Mouse (Mus musculus) activated CD4-positive, CD25-positive, alpha-beta regulatory T cell, adult 4 months (primary cell): ENCODE measurements around the gene Unc5c. TPM values are rescaled to one million over a fixed set of nuclear protein-coding genes. Genes with fewer than 3 reads are reported as not detected.

Experiments
- ATAC-seq: one replicate; pipeline ENCODE4 v1.8.0; 2017
- polyA plus RNA-seq, 2 experiments: library from polyadenylated mRNA; unstranded; fragments of 100-300 nt; shearing (Covaris generic); gene quantifications; one replicate each; pipeline ENCODE4 v1.2.1; 2017

Unc5c gene
- polyA plus RNA-seq, 2 experiments from 2014 or later = not detected

DNA sequence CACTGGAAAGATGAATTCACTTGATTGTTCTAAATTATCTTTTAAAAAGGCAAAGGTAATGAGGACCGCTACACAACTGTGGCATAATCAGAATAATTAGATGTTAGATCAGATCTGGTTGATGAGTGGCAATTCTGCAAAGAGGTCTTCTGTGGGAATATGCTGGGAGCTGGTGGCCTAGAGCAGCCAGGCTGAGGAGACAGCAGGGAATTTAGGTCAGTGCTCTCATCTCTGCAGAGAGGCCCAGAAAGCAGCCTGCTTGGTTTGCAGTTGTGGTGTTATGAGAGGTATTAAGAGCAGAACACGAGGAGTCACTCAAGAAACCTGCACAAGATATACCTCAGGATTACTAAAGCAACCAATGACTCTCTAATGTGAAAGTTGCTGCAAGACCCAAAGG is 133.9 kb downstream of the Unc5c start:
- ATAC-seq = no peak

DNA sequence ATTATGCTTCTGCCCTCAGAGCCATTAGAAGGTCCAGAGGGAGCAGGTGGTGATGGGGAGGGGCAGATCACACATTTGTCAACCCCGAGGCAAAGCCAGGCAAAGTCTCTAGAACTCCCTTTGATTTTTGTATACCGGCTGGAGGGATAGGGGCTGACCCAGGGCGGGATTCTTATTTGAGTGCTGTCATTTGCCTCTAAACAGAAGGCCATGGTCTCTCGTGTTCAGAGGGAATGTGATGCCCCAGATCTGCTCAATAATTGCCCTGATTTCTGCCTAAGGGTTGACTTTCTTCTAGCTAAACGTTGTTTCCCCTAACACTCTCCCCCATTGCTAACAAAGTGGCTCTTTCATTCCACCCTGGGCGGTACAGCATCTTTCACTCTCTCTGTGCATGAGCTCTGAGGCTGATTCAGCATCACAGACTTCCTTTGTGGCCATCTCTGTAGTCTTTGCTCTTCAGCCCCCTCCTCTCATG is 136.1 kb downstream of the Unc5c start:
- ATAC-seq = no peak

DNA sequence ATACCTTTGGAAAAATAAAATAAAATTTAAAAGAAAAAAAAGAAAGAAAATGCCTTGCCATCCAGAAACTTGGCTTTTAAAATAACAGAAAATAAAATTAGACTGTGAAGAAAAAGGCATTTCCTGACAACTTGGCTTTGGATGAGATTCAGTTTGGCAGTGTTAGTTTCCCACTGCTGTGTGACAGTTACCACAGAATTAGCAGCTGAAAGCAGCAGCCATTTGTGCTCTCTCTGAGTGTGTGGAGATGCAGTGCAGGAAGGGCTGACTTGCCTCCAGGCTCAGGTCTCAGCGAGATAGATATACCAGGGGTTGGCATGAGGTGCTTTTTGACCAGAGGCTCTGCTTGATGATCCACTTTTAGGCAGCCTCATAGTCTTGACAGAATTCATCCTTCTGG is 151.7 kb downstream of the Unc5c start:
- no peak for ATAC-seq

DNA sequence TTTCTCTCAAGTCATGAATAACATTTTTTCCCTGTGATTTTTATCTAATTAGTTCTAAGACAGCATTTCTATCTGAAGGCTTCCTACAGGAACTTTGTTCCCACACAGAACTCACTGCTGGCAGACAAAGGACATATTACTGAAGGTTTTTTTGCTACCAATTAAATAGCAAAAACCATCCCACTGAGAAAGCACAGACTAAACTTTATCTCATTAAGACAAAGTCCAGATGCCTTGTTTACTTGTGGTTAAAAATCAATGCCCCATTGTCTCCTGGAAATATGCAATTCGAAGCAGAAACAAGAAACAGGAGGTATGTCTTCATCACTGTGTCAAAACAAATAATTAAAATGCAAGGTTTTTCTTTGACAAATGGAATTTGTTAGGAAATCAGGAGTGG is 153.7 kb downstream of the Unc5c start:
- no peak for ATAC-seq

DNA sequence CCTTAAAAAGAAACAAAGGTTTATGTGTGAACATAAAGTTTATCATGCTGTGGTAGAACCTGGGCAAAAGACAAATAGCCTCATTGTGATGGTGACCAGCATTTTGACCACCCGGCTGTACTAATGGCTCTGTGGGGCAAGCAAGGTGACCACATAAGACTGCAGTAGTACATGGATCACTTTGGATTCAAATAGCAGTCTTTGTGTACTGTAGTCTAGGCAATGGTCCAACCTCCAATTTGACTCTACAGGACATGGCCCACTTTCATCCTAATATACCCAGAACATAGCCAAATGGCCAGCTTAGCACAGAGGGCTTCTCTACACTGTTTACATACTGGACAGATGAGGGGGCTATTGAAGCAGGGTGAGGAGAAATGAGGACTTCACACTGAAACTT is 156.5 kb downstream of the Unc5c start:
- no peak for ATAC-seq

DNA sequence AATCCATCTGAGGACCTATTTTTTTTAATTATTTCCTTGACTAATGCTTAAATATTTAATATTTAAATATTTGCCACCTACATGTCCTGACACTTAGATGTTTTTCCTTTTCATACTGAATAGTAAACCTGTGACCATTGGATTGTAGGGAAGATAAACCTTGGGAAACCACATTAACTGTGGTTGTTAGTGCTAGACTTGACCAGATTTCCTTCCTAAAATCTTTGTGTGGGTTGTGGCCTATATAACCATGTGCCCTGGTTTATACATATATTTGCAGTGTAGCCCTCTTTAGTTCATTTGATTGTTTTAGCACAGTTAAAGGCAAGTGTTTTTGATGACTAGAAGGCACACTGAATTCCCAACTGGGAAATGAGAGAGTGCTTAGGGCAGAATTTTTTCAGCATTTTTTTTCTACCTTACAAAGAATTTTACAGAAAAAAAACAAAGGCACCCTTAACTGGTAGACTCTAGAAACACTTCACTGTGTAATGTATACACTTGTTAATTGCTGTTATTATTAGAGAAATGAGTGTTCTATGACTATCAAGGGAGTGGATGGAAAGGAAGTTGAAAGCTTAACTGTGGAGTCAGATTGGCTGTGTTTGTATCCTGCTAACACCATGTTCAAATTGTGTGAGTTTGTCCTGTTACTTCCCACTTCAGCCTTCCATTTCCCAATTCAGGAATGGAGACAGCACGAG is 162.1 kb downstream of the Unc5c start:
- ATAC-seq = no peak

DNA sequence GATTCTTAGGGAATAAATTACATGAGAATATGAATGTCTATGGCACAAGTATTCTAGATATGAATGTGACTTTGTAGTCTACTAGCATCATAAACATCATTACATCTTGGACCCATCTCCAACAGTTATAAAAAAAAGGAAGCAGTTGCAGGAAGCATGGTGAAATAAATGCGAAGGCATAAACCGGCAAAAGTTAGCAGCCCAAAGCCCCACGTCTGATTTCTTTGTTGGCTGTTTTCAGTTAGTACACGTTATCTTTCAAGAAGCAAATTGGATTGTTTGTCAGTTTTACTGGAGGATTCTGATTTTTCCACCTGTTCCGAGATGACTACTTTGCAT is 162.6 kb downstream of the Unc5c start:
- no peak for ATAC-seq

DNA sequence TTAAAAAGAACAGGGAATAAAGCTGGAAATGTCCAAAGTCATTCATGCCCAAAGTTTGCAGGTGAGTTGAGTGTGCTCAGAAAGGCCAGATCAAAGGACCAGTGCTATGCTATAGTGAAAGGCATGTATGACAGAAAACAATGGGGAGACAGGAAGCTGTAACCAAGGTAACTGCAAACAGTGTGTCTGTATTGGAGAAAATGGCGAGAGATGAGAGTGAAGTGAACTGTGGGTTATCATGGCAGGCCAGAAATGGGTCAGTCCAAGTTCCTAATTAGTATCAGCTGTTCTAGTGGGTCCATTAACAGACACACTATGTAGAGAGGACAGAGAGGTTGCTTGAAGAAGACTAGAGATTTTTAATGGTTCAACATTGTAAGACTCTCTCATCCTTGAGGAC is 164.4 kb downstream of the Unc5c start:
- no peak for ATAC-seq

DNA sequence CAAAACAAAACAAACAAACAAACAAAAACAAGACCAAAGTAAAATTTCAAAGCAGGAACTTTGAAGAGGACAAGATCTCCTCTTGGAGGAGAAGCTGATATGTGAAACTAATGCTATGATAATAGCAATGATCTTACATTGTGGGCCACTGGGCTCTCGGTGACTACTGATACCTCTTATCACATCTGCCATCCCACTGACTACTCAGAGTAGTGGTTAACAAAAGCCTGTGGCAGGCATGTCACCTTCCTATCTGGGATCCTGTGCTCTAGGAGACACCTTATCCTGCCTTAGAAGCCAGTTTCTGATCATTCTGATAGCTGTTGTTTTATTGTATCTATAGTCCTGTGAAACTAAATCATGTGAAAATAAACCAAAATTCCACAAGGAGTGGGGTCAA is 172.9 kb downstream of the Unc5c start:
- no peak for ATAC-seq

DNA sequence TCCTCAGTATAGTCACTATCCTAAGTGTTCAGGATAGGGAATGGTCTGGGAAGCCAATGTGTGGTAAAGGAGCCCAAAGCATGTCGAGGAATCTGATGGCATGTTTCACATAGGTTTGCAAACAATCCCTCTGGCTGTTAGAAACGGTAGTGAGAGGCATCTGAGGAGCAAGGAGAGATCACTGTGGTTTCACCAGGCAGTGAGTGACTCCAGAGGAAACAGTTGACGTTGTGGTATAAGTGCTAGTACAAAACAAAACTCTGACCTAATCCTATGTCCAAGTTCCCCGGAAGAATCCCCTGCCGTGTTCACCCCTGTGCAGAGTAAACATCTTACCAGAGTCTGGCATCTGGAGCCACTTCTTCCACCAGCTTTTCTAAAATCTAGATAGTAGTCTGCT is 179.2 kb downstream of the Unc5c start:
- no peak for ATAC-seq

DNA sequence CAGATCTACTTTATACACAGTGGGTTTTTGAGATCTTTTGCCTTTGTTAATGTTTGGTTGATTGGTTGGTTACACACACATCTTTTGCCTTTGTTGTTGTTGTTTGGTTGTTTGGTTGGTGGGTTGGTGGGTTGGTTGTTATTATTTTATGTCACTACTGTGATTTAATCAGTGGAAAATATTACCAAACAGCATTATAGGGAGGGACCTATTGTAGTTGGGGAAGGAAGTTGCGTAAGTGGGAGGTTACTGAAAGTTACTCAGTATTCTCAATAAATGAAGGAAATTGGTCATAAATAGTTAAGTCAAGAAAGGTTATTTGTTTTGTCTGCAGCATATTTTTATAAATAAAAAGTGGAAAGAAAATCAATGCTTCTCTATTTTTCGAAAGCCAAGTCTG is 181.6 kb downstream of the Unc5c start:
- ATAC-seq = no peak

DNA sequence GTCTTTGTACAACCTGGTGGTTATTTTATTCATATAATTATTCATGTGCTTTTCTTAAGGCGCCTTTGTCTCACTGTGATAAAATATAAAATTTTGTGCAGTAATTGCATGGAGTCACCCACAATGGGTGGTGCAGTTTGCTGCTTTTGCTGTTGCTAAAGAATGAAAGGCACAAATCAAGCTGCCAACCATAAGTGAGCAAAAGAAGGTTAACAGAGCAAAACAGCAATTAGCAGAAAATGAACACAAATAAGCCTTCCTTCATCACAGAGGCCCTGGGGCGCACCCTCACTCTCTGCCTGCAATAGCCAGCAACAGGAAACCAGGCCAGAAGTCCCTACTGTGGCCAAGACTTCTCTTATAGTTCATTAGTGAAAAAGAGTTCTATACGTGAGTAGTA is 185.6 kb downstream of the Unc5c start:
- ATAC-seq = no peak

DNA sequence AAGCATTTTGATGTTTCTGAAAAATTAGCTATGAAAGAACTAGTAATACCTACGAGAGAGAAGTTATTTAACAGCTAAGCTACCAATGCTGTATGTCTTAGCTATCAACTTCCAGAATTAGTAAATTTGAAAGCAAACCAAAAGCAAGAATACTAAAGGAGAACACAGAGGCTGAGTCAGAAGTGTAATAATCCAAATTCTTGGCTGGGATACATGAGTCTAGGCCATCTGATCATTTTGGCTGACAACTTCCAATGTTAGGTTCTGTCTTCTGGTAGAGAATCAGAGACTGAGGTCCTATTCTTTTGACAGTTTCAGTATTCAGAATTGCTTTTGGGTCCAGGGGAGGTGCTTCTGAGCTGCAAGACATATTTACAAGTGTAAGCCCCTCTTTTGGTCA is 188.9 kb downstream of the Unc5c start:
- ATAC-seq = no peak

DNA sequence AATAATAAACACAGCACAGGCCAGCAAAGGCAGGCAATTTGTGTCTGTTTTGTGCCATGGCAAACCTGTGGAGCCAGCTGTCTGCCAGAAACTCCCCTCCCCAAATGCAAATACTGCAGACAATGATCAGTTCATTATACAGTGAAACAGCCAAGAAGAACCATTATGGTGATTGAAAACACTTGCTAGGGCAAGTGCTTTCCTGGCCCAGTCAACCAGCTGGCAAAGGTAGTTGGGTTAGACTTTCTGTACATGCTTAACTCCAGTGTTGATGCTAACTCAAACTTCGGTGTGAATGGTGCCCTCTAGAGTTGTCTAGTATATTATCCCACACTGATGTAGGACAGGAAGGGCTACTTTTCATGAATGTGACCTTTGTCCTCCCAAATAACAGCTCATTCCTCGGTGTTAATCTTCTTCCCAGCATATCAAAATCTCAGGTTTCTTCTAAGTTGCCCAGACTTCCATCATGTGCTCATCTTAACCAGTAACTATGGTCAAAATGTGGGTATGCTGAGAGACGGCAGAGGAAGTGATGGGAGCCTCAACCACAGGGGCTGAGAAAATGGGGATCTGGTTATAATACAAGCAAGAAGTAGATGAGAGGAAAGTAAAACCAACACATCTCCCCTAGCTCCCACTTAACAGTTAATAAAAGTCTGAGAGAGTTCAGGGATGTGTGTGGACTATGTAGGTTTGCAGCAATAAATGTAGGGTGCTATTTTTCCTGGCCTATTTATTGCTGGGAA is 194.2 kb downstream of the Unc5c start:
- no peak for ATAC-seq

DNA sequence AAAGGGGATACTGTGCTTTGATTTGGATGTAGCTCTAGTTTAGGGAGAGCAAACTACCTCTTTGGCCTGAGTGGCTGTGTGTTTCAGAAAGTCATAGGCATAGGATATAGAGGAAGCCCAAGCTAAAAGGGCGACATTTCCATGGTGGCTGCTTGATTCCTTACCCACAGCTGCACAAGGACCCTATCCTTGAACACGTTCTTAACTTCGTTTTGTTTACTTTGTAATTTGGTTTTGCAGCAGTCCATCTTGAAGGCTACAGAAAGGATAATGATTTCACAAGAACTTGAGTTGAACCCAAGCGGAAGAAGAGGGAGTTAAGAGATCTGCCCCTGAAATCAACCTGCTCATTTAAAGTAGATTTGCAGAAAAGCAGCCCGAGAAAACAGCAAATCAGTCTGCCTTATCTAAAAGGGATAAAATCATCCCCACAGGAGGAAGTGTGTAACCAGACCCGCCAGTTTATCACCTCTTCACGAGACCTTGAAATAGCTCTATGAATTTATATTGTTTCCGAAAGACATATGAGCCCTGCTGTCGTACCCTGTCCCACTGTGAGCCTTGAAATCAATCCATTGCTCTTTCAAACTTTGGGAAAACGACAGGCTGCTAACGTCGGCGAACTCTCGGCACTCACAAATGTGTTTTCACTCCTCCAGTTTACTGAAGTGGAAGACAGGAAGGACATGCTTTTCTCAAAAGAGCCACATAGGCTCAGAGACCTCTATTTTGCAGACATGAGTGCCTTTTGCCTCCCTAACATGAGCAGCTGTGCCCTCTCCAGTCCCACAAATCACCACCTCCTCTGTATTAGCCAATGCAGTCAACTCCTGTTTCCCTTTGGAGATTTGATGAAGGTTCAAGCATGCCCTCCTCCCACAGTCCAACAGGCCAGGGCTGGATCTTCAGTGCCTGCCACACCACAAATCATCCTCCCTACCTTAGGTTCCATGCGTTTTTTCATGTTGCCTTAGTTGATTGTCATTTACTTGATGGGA is 195.3 kb downstream of the Unc5c start:
- no peak for ATAC-seq

DNA sequence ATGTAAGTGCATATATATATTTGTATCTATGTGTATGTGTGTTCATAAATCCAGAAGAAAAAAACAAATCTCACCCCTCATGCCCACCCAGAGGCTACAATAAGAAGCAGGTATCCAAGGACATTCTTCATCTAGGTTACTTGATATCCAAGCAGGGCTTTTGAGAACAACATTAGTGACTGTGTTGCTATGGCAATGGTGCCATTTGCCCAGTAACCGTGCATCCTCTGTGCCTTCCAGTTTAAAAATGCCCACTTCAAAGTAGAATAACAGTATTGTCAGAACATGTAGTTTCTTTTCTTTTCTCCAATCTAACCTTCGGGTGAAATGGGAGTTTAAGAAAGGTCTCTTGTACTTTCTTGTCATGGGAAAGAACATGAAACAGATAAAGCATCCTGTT is 224.1 kb downstream of the Unc5c start:
- no peak for ATAC-seq

DNA sequence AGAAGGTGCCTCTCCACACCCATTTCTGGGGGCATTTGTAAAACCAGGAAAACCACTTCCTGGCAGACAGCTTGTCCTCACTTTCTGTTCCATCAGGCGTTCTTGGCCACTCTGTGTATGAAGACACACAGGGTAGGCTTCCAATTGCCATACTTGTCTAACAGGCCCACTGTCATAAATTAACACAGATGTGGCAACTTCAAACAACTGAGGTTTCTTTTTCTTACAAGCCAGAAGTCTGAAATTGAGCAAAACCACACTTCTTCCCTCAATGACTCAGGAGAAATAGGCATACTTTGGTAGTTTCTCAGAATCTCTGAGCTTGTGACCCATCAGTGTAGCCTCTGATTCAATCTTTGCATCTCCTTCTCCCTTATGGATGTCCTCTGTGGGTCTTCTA is 225.7 kb downstream of the Unc5c start:
- no peak for ATAC-seq

DNA sequence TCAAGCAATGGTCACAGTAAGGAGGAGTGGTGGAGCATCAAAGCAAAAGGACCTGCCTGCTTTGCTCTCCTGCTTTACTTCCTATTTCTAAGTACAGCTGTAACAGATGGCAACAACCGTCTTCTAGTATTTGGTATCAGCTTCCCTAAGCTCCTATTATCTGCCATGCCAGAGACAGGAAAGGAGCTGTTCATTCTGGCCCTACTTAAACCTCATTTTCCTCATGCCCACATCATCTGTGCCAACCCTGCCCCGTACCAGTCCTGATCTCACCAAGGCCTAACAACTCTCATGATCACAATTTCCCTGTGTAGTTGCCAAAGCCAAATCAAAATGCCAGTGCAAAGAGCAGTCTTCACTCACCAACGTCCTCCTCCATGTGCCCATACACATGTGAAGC is 226.4 kb downstream of the Unc5c start:
- ATAC-seq = no peak

DNA sequence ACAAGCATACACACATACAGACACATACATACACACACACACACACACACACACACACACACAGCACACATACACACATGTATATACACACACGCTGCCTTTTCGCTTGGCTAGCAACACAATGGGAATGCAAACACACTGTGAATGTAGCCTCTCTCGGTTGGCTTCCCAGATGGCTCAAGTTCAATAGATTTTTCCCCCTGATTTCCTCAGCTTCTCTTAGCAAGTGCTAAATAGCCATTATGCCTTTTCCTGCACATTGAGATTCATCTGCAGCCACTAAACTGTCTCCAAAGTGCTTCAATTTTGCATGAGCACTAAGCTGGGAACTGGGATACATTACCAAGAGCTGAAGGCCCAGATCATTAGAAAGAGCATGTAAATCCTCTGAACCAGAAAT is 226.8 kb downstream of the Unc5c start:
- ATAC-seq = no peak

DNA sequence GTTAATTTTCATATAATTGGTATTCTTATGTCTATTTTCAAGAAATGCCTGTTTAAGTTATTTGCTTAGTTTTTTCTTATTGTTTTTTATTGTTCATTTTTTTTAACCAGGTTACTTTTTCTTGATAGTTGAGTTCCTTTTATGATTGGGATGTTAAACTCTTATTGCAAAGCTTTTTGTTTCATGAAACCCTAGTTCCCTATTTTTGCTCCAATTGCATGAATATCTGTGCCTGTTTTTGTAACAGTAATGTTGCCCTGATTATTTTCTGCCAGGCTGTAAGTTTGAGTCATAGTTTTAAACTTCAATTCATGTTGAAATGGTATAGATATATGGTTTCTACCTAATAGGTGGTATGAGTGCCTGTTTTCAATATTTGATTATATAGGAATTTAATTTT is 234.2 kb downstream of the Unc5c start:
- no peak for ATAC-seq

DNA sequence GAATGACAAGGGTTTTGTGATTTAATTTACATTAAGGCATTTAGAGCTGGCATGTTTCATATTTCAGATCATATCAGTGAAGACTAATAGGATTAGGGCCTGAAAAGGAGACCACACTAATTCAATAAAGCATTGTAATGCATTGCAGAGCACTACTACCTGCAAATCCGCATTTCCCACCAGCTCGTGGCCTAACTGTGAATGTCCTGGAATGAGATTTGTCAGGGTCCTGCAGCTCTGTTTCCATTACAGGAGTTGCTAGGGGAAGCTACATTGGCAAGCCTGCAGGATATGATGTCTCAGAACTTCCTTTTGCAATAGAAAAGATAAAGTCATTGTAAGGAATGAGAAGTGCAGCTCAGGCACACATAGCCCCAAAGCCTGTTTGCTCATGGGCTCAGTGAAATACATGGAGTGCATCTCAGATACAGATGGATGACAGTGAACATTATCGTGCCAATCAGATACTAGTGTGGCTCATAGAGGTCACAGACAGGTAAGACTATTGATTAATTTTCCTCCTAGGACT is 236.4 kb downstream of the Unc5c start:
- ATAC-seq = no peak

DNA sequence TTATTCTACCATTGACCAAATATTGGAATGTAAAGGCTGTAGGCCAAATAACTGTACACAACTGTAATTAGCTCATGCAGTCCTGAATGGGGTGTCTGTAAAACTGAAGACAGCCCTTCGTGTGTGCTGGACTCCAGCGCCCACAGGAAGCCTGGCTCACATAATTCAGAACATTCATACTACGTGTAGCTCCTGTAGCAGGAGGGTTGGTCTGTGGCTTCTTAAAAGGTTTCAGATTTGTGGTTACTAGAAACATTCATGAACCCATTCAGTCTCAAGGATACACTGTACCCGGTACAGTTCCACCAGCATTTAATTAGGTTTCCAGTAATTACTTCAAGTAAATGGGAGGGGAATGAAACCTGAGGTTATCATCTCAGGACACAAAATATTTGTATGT is 246.6 kb downstream of the Unc5c start:
- no peak for ATAC-seq

DNA sequence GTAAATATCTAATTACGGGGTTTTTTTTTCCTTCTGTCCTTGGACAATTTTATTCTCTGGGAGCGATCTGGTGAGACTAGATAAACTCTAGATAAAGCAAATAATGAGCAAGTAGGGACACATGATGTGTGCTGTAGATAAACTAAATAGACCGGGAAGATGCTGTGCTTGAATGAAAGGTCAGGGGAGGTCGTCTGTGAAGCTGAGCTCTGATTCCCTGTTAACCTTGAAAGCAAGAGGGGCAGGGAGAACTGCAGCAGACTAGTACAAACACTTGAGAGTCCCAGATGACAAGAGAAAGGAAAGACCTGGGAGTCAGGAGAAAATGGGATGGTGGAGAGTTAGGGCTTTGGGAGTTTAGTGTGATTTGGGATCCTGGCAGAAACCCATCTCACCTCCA is 251.4 kb downstream of the Unc5c start:
- ATAC-seq = no peak
